Mouse (Mus musculus): ENCODE results near the gene Umad1. TPM values are rescaled to one million over a fixed set of nuclear protein-coding genes. Genes with fewer than 3 reads are reported as not detected.

Umad1 gene
- polyA plus RNA-seq, 1 experiment = 36.1 TPM

- DNase-seq (ENCODE audit: extremely low spot score in 1 of 2, low spot score in 1 of 2) = no peak
Measured at GRCm38 (mm10) chr6:8409865-8410264, 150.8 kb downstream of the Umad1 start.

DNA sequence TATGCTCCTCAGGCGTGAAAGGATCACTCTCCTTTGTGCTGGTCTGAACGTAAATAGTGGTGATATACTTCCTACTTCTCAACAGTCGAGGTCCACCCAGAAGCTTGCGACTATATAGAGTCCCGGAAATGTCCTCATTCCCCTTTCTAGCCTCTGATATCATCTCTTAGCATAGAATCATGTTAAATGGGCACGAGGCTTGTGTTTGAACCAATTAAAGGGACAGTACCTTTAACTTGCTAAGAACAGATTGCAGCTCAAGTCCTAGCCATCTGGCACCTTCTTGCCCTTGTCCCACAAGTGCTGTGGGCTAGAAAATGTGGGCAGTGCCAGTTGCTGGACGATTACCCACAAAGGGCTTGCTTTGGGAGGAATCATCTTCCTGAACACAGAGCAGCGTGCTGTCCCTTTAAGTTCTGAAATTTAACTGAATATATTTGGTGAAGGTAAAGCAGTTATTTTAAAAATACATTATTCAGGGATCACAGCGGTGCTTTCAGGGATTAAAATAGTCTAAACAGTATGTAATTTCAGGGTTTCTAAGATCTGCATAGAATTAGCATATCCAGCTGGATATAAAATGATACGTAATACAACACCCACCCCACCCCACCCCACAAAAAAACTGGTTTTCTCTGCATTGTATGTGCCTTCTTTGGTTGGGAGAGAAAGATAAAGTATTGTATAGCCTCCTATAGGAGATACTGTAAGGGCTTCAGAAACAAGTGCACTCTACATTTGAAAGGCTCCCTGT is 153.9 kb downstream of the Umad1 start:
- peak in 1 of 2 experiments; percentile 52 for DNase-seq (ENCODE audit: extremely low spot score in 1 of 2, low spot score in 1 of 2)

GRCm38 (mm10) chr6:8414020-8414419 is 154.9 kb downstream of the Umad1 start:
- peak in 1 of 2 experiments; percentile 44 for DNase-seq (ENCODE audit: extremely low spot score in 1 of 2, low spot score in 1 of 2)

DNA sequence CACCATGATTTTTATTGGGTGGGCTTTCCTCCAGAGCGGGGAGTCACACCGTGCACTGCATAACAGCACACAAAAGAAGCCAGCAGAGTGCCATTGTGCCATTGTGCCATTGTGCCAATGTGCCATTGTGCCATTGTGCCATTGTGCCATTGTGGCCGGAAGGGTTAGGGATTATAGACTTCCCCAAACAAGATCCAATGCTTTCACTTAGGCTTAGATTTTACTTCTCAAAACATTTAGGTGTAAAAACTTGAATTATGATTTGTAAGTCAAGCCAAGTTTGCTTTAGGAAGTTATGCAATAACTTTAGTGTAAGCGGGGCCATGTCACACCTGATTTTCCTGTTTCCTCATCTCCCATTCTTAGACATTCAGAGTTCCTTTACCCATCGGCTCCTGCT is 156.7 kb downstream of the Umad1 start:
- DNase-seq (ENCODE audit: extremely low spot score in 1 of 2, low spot score in 1 of 2) = no peak

DNA sequence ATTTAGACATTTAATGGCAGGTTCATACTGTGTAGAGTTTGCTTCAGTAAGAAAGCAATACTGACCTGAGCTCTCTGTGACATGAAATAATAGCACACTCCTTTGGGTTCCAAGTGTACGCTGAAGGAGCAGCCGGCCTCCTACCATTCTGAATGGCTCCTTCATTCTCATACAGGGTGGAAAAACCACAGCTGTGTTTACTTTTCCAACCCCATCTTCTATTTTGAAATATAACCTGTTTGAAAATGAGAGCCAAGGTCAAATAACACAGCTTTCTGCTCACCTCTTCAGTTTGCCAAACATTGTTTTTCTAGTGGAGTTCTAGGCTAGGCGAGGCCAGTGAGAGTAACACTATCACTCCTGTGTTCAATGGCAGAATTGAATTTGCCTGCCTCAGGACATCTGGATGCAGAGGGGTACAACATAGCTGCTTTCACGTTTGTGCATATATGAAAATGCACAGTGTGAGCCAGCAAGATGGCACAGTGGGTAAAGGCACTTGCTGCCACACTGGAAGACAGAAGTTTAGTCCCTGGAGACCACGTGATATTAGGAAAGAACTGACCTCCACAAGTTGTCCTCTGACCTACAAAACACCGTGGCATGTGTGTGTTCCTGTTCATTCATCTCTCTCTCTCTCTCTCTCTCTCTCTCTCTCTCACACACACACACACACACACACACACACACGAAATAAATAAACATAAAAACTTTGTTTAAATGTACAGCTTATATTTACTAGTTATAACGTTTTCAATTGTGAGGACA is 157.9 kb downstream of the Umad1 start:
- DNase-seq (ENCODE audit: extremely low spot score in 1 of 2, low spot score in 1 of 2) = no peak

DNA sequence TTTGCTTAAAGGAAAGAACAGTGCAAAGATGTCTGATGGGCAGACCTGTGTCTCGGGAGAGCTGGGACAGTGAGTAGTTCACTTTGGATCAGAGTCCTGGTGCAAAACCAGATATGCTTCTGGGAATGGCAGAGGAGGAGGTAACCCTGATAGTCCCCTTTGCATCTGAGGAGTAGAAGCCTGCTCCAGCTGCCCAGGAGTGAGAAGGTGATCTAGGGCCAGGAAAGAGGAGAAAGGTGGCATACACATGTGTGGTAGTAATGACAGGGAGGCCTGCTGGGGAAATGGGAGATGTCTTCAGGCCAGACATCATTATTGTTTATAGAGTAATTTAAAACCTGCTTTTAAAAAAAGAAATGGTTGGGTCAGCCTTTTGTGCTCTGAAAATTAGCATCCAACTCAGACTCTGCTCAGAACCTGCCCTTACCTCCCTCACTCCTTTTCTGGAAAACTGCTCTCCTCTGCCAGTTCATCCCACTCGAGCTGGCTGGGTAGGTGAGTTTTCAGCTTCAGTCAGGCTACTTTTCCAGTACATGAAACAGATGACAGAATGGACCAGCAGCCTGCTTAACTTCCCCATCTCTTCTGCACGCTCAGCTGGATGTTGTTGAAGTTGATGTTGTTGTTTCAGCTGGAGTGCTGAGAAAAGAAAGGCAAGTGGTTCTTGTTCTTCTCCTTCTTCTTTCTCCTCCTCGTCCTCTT is 160.5 kb downstream of the Umad1 start:
- no peak for DNase-seq (ENCODE audit: extremely low spot score in 1 of 2, low spot score in 1 of 2)

GRCm38 (mm10) chr6:8420187-8420503 is 161.1 kb downstream of the Umad1 start:
- no peak for DNase-seq (ENCODE audit: extremely low spot score in 1 of 2, low spot score in 1 of 2)

GRCm38 (mm10) chr6:8421421-8421820 is 162.3 kb downstream of the Umad1 start:
- no peak for DNase-seq (ENCODE audit: extremely low spot score in 1 of 2, low spot score in 1 of 2)

DNA sequence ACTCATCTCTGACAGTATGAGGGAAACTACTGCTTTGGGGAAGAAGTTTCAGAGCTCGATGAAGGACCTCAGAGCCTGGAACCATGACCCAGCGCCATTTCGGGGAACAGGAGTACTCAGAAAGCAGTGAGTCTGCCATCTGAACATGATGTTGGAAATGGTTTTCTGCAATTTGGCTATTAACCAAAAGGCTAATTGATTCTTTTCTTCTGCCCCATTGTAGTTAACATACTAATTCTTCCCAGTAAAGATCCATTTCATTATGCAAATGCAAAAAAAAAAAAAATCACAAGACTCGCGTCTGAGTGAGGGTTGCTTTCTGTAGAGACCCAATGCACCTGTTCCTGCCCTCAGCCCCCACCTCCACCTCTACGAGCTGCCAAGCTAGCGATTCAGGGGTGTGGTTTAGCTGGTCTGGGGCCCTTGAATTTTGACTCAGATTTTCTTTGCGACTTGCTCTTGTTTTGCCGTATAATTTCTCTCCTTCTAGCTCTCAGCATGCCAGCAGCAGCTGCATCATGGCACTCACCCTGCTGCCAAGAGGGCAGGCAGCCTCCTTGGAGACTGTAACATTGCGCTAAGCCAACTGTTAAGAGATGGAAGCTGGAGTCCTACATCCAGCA is 163.0 kb downstream of the Umad1 start:
- DNase-seq (ENCODE audit: extremely low spot score in 1 of 2, low spot score in 1 of 2) = peak in 1 of 2 experiments; percentile 46

GRCm38 (mm10) chr6:8423142-8423541 is 164.1 kb downstream of the Umad1 start:
- no peak for DNase-seq (ENCODE audit: extremely low spot score in 1 of 2, low spot score in 1 of 2)

- DNase-seq (ENCODE audit: extremely low spot score in 1 of 2, low spot score in 1 of 2) = no peak
Measured at GRCm38 (mm10) chr6:8427692-8428091, 168.6 kb downstream of the Umad1 start.

- peak in 1 of 2 experiments; percentile 32 for DNase-seq (ENCODE audit: extremely low spot score in 1 of 2, low spot score in 1 of 2)
Measured at GRCm38 (mm10) chr6:8430610-8431234, 171.6 kb downstream of the Umad1 start.

DNA sequence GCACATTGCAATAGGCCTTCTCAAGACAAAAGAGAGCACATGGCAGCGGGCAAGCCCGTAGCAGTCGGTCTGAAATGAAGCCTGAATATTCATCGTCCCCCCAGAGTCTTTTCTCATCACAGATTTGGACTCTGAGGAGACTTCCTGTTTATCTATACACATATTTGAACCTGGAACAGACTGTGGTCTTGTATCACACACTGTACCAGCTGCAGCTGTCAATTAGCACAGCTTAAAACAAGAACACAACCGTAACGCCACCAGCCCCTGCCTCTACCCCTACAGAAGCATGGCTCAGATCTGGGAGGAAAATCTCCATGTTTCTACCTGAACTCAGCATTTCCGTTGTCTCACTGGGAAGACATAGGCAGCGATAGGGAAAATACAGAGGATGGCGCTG is 174.1 kb downstream of the Umad1 start:
- no peak for DNase-seq (ENCODE audit: extremely low spot score in 1 of 2, low spot score in 1 of 2)

DNA sequence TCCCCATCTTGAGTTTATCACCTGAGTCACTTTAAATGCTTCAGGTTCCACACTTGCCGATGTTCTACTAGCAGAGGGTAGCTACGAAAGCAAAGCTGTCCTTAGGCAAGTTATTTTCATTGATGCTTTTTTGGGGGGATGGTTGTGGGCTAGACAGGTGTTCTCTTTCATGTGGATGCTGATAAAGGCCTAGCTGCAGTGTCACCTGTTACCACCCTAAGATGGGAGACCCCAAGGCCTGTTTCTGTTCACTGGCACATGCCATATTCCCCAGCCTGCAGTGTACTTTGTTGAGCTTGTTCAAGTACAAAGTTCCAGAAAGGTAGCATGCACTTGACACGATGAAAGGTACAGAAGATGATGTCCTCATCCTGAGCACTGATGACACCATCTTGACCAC is 178.8 kb downstream of the Umad1 start:
- no peak for DNase-seq (ENCODE audit: extremely low spot score in 1 of 2, low spot score in 1 of 2)

GRCm38 (mm10) chr6:8441814-8442213 is 182.7 kb downstream of the Umad1 start:
- no peak for DNase-seq (ENCODE audit: extremely low spot score in 1 of 2, low spot score in 1 of 2)

GRCm38 (mm10) chr6:8446786-8447185 is 187.7 kb downstream of the Umad1 start:
- DNase-seq (ENCODE audit: extremely low spot score in 1 of 2, low spot score in 1 of 2) = peak; percentile 30 to 33

DNA sequence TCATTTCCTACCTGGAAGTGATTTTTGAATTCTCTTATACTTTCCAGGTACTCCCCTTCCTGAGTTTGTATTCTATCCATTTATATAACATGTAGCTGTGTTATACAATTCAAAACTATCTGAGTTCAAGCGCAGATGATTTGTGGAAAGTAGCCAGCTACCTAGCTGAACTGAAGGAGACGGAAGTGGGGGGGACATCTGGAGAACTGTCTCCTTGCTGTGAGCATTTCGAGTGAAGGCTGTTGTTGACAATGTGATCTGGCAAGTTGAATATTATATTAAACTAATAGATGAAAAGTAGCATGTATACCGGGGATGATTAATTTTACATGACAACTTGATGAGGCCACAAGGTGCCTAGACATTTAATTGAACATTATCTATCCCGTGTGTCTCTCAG is 196.5 kb downstream of the Umad1 start:
- no peak for DNase-seq (ENCODE audit: extremely low spot score in 1 of 2, low spot score in 1 of 2)

GRCm38 (mm10) chr6:8458596-8458995 is 199.5 kb downstream of the Umad1 start:
- no peak for DNase-seq (ENCODE audit: extremely low spot score in 1 of 2, low spot score in 1 of 2)

GRCm38 (mm10) chr6:8462447-8462846 is 203.4 kb downstream of the Umad1 start:
- no peak for DNase-seq (ENCODE audit: extremely low spot score in 1 of 2, low spot score in 1 of 2)

DNA sequence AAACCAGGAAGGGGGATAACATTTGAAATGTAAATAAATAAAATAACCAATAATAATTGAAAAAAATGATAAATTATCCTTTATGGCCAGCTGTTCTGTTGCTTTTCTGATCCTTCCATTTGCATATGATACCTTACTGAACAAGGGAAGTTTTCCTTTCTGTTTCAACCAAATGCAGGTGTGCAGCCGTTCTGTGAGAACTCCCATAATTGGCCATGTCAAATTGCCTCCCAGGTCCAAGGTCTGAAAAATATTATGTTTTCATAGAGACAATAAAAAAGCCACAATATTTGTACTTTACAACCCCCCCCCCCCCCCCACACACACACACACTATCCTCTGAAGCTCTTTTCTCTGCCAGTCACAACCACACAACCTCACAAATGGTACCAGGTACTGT is 206.3 kb downstream of the Umad1 start:
- no peak for DNase-seq (ENCODE audit: extremely low spot score in 1 of 2, low spot score in 1 of 2)

DNA sequence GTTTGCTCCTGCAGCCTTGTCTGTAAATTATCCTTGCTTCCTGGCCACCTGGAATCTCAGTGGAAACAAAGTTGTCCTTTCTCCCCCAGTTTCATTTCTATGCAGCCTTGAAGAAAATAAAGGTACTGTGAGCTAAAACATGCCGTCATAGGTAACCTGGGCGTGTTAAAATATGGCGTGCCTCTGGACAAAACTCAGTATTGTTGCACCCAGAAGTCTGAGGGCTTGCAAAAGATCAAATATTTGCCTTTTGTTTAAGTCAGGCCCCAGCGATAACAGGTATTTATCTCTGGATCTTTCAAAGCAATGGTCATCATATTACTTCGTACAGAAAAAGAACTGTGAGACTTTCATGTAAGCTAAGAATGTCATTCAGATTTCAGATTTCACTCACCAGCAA is 206.9 kb downstream of the Umad1 start:
- DNase-seq (ENCODE audit: extremely low spot score in 1 of 2, low spot score in 1 of 2) = no peak

All from frontal cortex, adult 2 months (tissue).